Mouse (Mus musculus): ENCODE results near the gene Fam83f. TPM values are rescaled to one million over a fixed set of nuclear protein-coding genes. Genes with fewer than 3 reads are reported as not detected.
A peak's percentile ranks its signal among the peaks of the same experiment; 100 is the strongest.

Gene Fam83f
- polyA plus RNA-seq, 1 experiment from 2014 or later: 4.0 TPM

- H3K9me3 ChIP-seq: no peaks in the 10 kb centered on the region
- no peak overlapping the region for H3K9ac ChIP-seq
- no peak overlapping the region for H3K27ac ChIP-seq
- H3K36me3 ChIP-seq: no peaks in the 10 kb centered on the region
- H3K4me1 ChIP-seq: peaks cover 21% of the 10 kb centered on the region
- H3K4me2 ChIP-seq: no peak overlapping the region
- no peak for ATAC-seq (ENCODE audit: insufficient number of reproducible peaks, insufficient read depth, low FRiP score, low TSS enrichment, low read depth)
- WGBS: 78% methylated on average over 6 of the region's 6 CpGs
- H3K27me3 ChIP-seq: peaks cover 50% of the 10 kb centered on the region
- no peak overlapping the region for H3K4me3 ChIP-seq
These were observed 3.1 kb downstream of the Fam83f start for GRCm38 (mm10) chr15:80674700-80675099.

- Histone ChIP-seq H3K9me3 (no peaks in the 10 kb centered on the region), H3K27ac (peak overlapping the region; percentile 57), H3K4me2 (no peak overlapping the region), H3K9ac (no peak overlapping the region), H3K36me3 (no peaks in the 10 kb centered on the region), H3K4me1 (peaks cover 34% of the 10 kb centered on the region), H3K27me3 (peaks cover 9% of the 10 kb centered on the region), H3K4me3 (no peak overlapping the region)
- 38% methylated on average over 8 of the region's 8 CpGs for WGBS
- no peak for ATAC-seq (ENCODE audit: insufficient number of reproducible peaks, insufficient read depth, low FRiP score, low TSS enrichment, low read depth)
These were observed 8.0 kb downstream of the Fam83f start for GRCm38 (mm10) chr15:80679515-80680215.

DNA sequence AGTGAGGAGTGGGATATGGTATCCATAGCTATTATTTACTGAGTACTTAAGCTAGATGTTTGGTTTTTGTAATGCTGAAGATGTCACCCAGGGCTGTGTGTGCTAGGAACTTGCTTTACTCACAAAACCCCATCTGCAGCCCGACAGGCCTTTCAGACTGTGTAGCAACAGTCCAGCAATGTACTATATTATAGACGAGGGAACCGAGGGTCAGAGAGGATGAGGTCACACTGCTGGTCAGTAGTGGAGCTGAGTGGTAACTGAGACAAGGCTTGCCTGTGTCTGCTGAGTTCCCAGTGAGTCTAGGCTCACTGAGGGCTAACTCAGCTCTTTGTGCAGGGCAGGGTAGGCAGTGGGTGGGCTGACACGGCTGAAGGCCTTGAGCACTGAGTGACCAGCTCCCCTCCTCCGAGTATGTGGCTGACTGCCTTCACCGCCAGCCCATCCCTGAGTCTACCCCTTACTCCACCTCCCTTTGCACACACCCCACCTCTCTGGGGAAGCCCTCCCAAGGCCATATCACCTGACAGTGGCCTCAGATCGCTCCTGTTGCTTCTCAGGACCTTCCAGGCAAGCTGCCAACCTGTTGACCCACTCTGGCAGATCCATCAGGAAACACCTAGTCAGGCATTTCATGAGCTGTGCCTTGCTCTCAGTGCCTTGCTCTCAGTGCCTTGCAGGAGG is 8.8 kb downstream of the Fam83f start:
- 0 out of 2 replicates have a peak overlapping the region, but pooled peaks have one; percentile 57 for H3K27ac ChIP-seq
- no peak overlapping the region for H3K4me2 ChIP-seq
- ATAC-seq (ENCODE audit: insufficient number of reproducible peaks, insufficient read depth, low FRiP score, low TSS enrichment, low read depth): no peak
- H3K36me3 ChIP-seq: no peaks in the 10 kb centered on the region
- H3K9me3 ChIP-seq: no peaks in the 10 kb centered on the region
- H3K4me3 ChIP-seq: no peak overlapping the region
- H3K9ac ChIP-seq: no peak overlapping the region
- H3K4me1 ChIP-seq: peaks cover 38% of the 10 kb centered on the region
- H3K27me3 ChIP-seq: peaks cover 7% of the 10 kb centered on the region; the same call in 1 of the 2 replicates
- 46% methylated on average over 7 of the region's 7 CpGs for WGBS

- Histone ChIP-seq H3K4me2 (no peak overlapping the region), H3K4me1 (peaks cover 38% of the 10 kb centered on the region), H3K9me3 (no peaks in the 10 kb centered on the region), H3K27ac (no peak overlapping the region), H3K36me3 (no peaks in the 10 kb centered on the region), H3K27me3 (0 out of 2 replicates have a peak, but pooled peaks cover 4% of the 10 kb centered on the region), H3K9ac (no peak overlapping the region), H3K4me3 (no peak overlapping the region)
- ATAC-seq (ENCODE audit: insufficient number of reproducible peaks, insufficient read depth, low FRiP score, low TSS enrichment, low read depth): no peak
- WGBS: 66% methylated on average over 4 of the region's 4 CpGs
These were observed 9.8 kb downstream of the Fam83f start for GRCm38 (mm10) chr15:80681466-80681881.

GRCm38 (mm10) chr15:80682343-80682742 is 10.7 kb downstream of the Fam83f start:
- Histone ChIP-seq H3K9me3 (no peaks in the 10 kb centered on the region), H3K36me3 (no peaks in the 10 kb centered on the region), H3K27me3 (0 out of 2 replicates have a peak, but pooled peaks cover 4% of the 10 kb centered on the region), H3K9ac (no peak overlapping the region), H3K27ac (no peak overlapping the region), H3K4me3 (no peak overlapping the region), H3K4me1 (peaks cover 38% of the 10 kb centered on the region), H3K4me2 (no peak overlapping the region)
- ATAC-seq (ENCODE audit: insufficient number of reproducible peaks, insufficient read depth, low FRiP score, low TSS enrichment, low read depth): no peak
- 66% methylated on average over 8 of the region's 8 CpGs for WGBS

DNA sequence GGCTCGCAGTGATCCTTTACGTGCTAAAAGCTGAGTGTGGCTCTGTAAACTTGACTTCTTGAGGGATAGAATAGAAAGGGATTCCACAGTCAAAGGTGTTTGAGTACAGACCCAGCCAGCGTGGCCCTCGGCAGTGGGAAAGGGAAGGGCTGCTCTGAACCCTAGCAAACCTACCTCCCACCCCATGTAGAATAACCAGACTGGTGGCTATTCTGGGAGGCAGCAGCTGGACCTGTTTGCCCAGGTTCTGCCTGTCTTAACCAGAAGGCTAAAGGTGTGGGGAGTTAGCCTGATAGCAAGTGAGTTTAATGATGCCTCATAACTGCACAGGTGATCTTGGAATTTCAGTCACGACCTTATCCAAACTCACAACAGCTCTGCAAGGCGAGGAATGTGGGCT is 11.5 kb downstream of the Fam83f start:
- Histone ChIP-seq H3K27me3 (0 out of 2 replicates have a peak, but pooled peaks cover 4% of the 10 kb centered on the region), H3K36me3 (no peaks in the 10 kb centered on the region), H3K27ac (no peak overlapping the region), H3K4me2 (no peak overlapping the region), H3K9me3 (no peaks in the 10 kb centered on the region), H3K9ac (no peak overlapping the region), H3K4me1 (peaks cover 38% of the 10 kb centered on the region), H3K4me3 (no peak overlapping the region)
- no peak for ATAC-seq (ENCODE audit: insufficient number of reproducible peaks, insufficient read depth, low FRiP score, low TSS enrichment, low read depth)
- 72% methylated on average over 6 of the region's 6 CpGs for WGBS

- peaks cover 34% of the 10 kb centered on the region for H3K4me1 ChIP-seq
- H3K27ac ChIP-seq: no peak overlapping the region; the same call in 1 of the 2 replicates
These were observed 12.3 kb downstream of the Fam83f start for GRCm38 (mm10) chr15:80683990-80684389.

GRCm38 (mm10) chr15:80684786-80685602 is 13.3 kb downstream of the Fam83f start:
- Histone ChIP-seq H3K4me1 (peaks cover 25% of the 10 kb centered on the region), H3K4me2 (no peak overlapping the region), H3K9ac (no peak overlapping the region), H3K9me3 (no peaks in the 10 kb centered on the region), H3K27ac (no peak overlapping the region), H3K27me3 (peaks cover 4% of the 10 kb centered on the region; the same call in 1 of the 2 replicates), H3K36me3 (no peaks in the 10 kb centered on the region), H3K4me3 (no peak overlapping the region)
- WGBS: 30% methylated on average over 8 of the region's 8 CpGs
- ATAC-seq (ENCODE audit: insufficient number of reproducible peaks, insufficient read depth, low FRiP score, low TSS enrichment, low read depth): no peak

More at GRCm38 (mm10) chr15:80683990-80684389, 12.3 kb downstream of the Fam83f start:
- H3K9ac ChIP-seq: no peak overlapping the region
- no peak for ATAC-seq (ENCODE audit: insufficient number of reproducible peaks, insufficient read depth, low FRiP score, low TSS enrichment, low read depth)
- no peak overlapping the region for H3K4me2 ChIP-seq
- 57% methylated on average over 3 of the region's 3 CpGs for WGBS
- 0 out of 2 replicates have a peak, but pooled peaks cover 4% of the 10 kb centered on the region for H3K27me3 ChIP-seq
- H3K4me3 ChIP-seq: no peak overlapping the region
- no peaks in the 10 kb centered on the region for H3K9me3 ChIP-seq
- no peaks in the 10 kb centered on the region for H3K36me3 ChIP-seq

- H3K4me1 ChIP-seq: peaks cover 19% of the 10 kb centered on the region
- peaks cover 4% of the 10 kb centered on the region; the same call in 1 of the 2 replicates for H3K27me3 ChIP-seq
- H3K27ac ChIP-seq: no peak overlapping the region
- 55% methylated on average over 7 of the region's 7 CpGs for WGBS
- H3K4me3 ChIP-seq: no peak overlapping the region
- H3K4me2 ChIP-seq: no peak overlapping the region
- no peak for ATAC-seq (ENCODE audit: insufficient number of reproducible peaks, insufficient read depth, low FRiP score, low TSS enrichment, low read depth)
- H3K9me3 ChIP-seq: no peaks in the 10 kb centered on the region
- no peaks in the 10 kb centered on the region for H3K36me3 ChIP-seq
- H3K9ac ChIP-seq: no peak overlapping the region
These were observed 13.9 kb downstream of the Fam83f start for GRCm38 (mm10) chr15:80685603-80685895.

- WGBS: 75% methylated on average over 7 of the region's 7 CpGs
- no peaks in the 10 kb centered on the region for H3K36me3 ChIP-seq
- H3K4me2 ChIP-seq: no peak overlapping the region
- H3K27ac ChIP-seq: no peak overlapping the region
- H3K9ac ChIP-seq: no peak overlapping the region
- peaks cover 11% of the 10 kb centered on the region for H3K4me1 ChIP-seq
- ATAC-seq (ENCODE audit: insufficient number of reproducible peaks, insufficient read depth, low FRiP score, low TSS enrichment, low read depth): no peak
- H3K4me3 ChIP-seq: no peak overlapping the region
- peaks cover 16% of the 10 kb centered on the region for H3K27me3 ChIP-seq
- no peaks in the 10 kb centered on the region for H3K9me3 ChIP-seq
These were observed 16.9 kb downstream of the Fam83f start for GRCm38 (mm10) chr15:80688536-80688935.

GRCm38 (mm10) chr15:80693492-80693891 is 21.8 kb downstream of the Fam83f start:
- Histone ChIP-seq H3K27me3 (peaks cover 16% of the 10 kb centered on the region), H3K27ac (no peak overlapping the region), H3K36me3 (no peaks in the 10 kb centered on the region), H3K4me2 (no peak overlapping the region), H3K9me3 (no peaks in the 10 kb centered on the region), H3K4me1 (peaks cover 17% of the 10 kb centered on the region), H3K4me3 (no peak overlapping the region), H3K9ac (0 out of 2 replicates have a peak overlapping the region, but pooled peaks have one; percentile 16)
- ATAC-seq (ENCODE audit: insufficient number of reproducible peaks, insufficient read depth, low FRiP score, low TSS enrichment, low read depth): no peak
- 33% methylated on average over 3 of the region's 3 CpGs for WGBS

Data from embryonic facial prominence, embryonic 13.5 days (tissue).